Mouse (Mus musculus) left cerebral cortex, adult 8-10 months (tissue): ENCODE data around the gene Pfn1. TPM values are rescaled to one million over a fixed set of nuclear protein-coding genes. Genes with fewer than 3 reads are reported as not detected.

Experiments used
- DNase-seq, 2 experiments: peaks; one replicate each; pipeline ENCODE4 v3.0.0; 2022; ENCODE audit warnings: low spot score in 2 of 2
- total RNA-seq, 4 experiments: library from RNA; stranded (reverse); gene quantifications; 2 replicates each; pipeline ENCODE4 v1.2.4; 2022

Pfn1 gene
- total RNA-seq, 4 experiments from 2014 or later = 203 to 237 (median 220) TPM

- no peak for DNase-seq
Measured at GRCm38 (mm10) chr11:70638714-70639278, 15.6 kb downstream of the Pfn1 start, which contains the start of gene Gp1ba. Gene Gp1ba (plus strand): TSS chr11:70639122.

- no peak for DNase-seq
Measured at GRCm38 (mm10) chr11:70638293-70638692, 16.2 kb downstream of the Pfn1 start.

- DNase-seq = no peak
Measured at GRCm38 (mm10) chr11:70637764-70638163, 16.7 kb downstream of the Pfn1 start.

GRCm38 (mm10) chr11:70635601-70636000, 18.8 kb downstream of the Pfn1 start:
- no peak for DNase-seq

GRCm38 (mm10) chr11:70630129-70630528, 24.3 kb downstream of the Pfn1 start:
- no peak for DNase-seq

GRCm38 (mm10) chr11:70629557-70629956, 24.9 kb downstream of the Pfn1 start:
- DNase-seq = no peak

GRCm38 (mm10) chr11:70628431-70628830, 26.0 kb downstream of the Pfn1 start:
- no peak for DNase-seq

- no peak for DNase-seq
Measured at GRCm38 (mm10) chr11:70626877-70627276, 27.6 kb downstream of the Pfn1 start.

- no peak for DNase-seq
Measured at GRCm38 (mm10) chr11:70625473-70625872, 29.0 kb downstream of the Pfn1 start.

- DNase-seq = no peak
Measured at GRCm38 (mm10) chr11:70623053-70623742, 31.2 kb downstream of the Pfn1 start.

- DNase-seq = no peak
Measured at GRCm38 (mm10) chr11:70621972-70622814, 32.3 kb downstream of the Pfn1 start.

GRCm38 (mm10) chr11:70619101-70619500, 35.3 kb downstream of the Pfn1 start, which contains the start of gene Chrne:
Gene Chrne (minus strand): TSS chr11:70619216.
- DNase-seq = no peak

- no peak for DNase-seq
Measured at GRCm38 (mm10) chr11:70615516-70616093, 38.8 kb downstream of the Pfn1 start, which contains the start of gene 4930544D05Rik. Gene 4930544D05Rik (plus strand): TSS chr11:70615848.

GRCm38 (mm10) chr11:70615074-70615473, 39.4 kb downstream of the Pfn1 start:
- DNase-seq = no peak

- DNase-seq = no peak
Measured at GRCm38 (mm10) chr11:70612505-70612904, 41.9 kb downstream of the Pfn1 start.

GRCm38 (mm10) chr11:70610752-70611151, 43.7 kb downstream of the Pfn1 start:
- no peak for DNase-seq

GRCm38 (mm10) chr11:70608381-70609066, 45.9 kb downstream of the Pfn1 start:
- no peak for DNase-seq

GRCm38 (mm10) chr11:70607611-70608010, 46.8 kb downstream of the Pfn1 start:
- no peak for DNase-seq

GRCm38 (mm10) chr11:70606717-70607116, 47.7 kb downstream of the Pfn1 start:
- no peak for DNase-seq

GRCm38 (mm10) chr11:70605024-70605566, 49.3 kb downstream of the Pfn1 start:
- DNase-seq = peak; percentile 53 to 64
